Mouse (Mus musculus): ENCODE results near the gene Agbl4.

DNA sequence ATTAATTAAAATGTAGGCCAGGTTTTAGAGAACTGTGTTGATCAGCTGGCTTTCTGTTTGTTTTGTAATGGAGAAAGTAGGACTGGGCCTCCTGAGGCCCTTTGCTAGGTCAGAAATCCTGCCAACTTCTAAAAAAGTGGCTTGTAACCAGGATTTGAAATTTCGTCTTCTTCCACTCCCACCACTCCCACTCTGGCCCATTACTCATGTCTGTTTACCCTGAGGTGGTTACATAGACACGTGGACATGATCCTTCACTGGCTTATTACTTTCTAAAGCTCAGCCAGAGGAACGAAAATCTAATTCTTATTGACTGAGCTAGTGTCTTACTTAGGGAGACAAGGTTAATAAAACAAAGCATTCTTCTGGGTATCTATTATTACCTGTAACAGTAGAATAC, 1307.5 kb downstream of the Agbl4 start:
- TF ChIP-seq CHD2 (IDR thresholded peaks at IDR 0.05; ENCODE audit: low read depth, low read length) (no peak), MAFK (IDR thresholded peaks at IDR 0.05; ENCODE audit: insufficient read depth, low read depth, low read length) (no peak), ZC3H11A (IDR thresholded peaks at IDR 0.05; ENCODE audit: borderline replicate concordance, low read depth, low read length) (no peak)

Data from ES-E14 (cell line).